Mouse (Mus musculus): ENCODE measurements at regions not wholly inside any gene's neighbourhood (a gene's known extent, or its start where the extent isn't known, plus 50 kb on each side); places are given as distances from the start of the nearest gene placed in this dataset.

GRCm38 (mm10) chr11:45058658-45059057 is 441.5 kb downstream of the Ebf1 start:
- H3K4me3 ChIP-seq (ENCODE audit: insufficient read depth, low read depth, low read length), result no peak overlapping the region
- 88% methylated on average over 1 of the region's 1 CpGs for WGBS
- TF ChIP-seq CTCF (IDR thresholded peaks at IDR 0.05; ENCODE audit: insufficient read depth, low read depth, low read length) (no peak), POLR2A (IDR thresholded peaks at IDR 0.05; ENCODE audit: insufficient read depth, low read depth, low read length) (no peak)
- no peak overlapping the region for H3K27ac ChIP-seq (ENCODE audit: insufficient read depth, low read depth, low read length)
- no peaks in the 10 kb centered on the region for H3K4me1 ChIP-seq (ENCODE audit: control insufficient read depth, insufficient read depth, low read length)

GRCm38 (mm10) chr11:45066592-45066991 is 449.5 kb downstream of the Ebf1 start:
- 89% methylated on average over 3 of the region's 3 CpGs for WGBS
- Histone ChIP-seq H3K27ac (ENCODE audit: insufficient read depth, low read depth, low read length) (no peak overlapping the region), H3K4me3 (ENCODE audit: insufficient read depth, low read depth, low read length) (no peak overlapping the region), H3K4me1 (ENCODE audit: control insufficient read depth, insufficient read depth, low read length) (no peaks in the 10 kb centered on the region)
- TF ChIP-seq CTCF (IDR thresholded peaks at IDR 0.05; ENCODE audit: insufficient read depth, low read depth, low read length), result no peak

- Histone ChIP-seq H3K27ac (ENCODE audit: insufficient read depth, low read depth, low read length) (no peak overlapping the region), H3K4me3 (ENCODE audit: insufficient read depth, low read depth, low read length) (no peak overlapping the region), H3K4me1 (ENCODE audit: control insufficient read depth, insufficient read depth, low read length) (no peaks in the 10 kb centered on the region)
- 77% methylated on average over 1 of the region's 1 CpGs for WGBS
- TF ChIP-seq POLR2A (IDR thresholded peaks at IDR 0.05; ENCODE audit: insufficient read depth, low read depth, low read length) (no peak), CTCF (IDR thresholded peaks at IDR 0.05; ENCODE audit: insufficient read depth, low read depth, low read length) (no peak)
Measured at GRCm38 (mm10) chr11:45070280-45070679, 453.2 kb downstream of the Ebf1 start.

GRCm38 (mm10) chr11:45071195-45071594 is 454.1 kb downstream of the Ebf1 start:
- H3K4me3 ChIP-seq (ENCODE audit: insufficient read depth, low read depth, low read length), result no peak overlapping the region
- no peak overlapping the region for H3K27ac ChIP-seq (ENCODE audit: insufficient read depth, low read depth, low read length)
- TF ChIP-seq POLR2A (IDR thresholded peaks at IDR 0.05; ENCODE audit: insufficient read depth, low read depth, low read length) (no peak), CTCF (IDR thresholded peaks at IDR 0.05; ENCODE audit: insufficient read depth, low read depth, low read length) (no peak)
- 83% methylated on average over 2 of the region's 2 CpGs for WGBS
- H3K4me1 ChIP-seq (ENCODE audit: control insufficient read depth, insufficient read depth, low read length), result no peaks in the 10 kb centered on the region

DNA sequence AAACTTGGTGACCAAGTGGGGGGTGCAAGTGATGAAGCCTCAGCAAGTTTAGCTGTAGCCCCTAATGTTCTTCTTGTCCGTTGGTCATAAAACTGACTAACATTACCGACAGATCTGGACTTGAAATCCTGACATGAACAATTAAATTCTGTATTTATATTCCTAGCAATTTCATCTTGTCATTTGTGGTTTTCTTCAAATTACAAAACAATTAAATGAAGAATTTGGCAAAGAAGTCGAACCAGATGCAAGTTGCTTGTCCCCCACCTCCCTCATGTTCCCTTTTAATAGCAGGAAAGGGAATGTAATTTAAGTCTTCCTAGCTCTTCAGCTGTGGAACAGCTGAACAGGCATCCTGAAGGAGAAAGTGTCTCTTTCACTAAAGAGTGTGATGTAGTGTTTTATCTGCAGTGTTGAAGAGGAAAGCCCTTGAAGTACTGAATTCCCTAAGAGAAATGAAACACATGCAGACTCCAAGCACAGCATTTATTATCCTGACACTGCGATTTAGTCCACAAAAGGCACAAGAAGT is 467.5 kb downstream of the Ebf1 start:
- Histone ChIP-seq H3K27ac (ENCODE audit: insufficient read depth, low read depth, low read length) (no peak overlapping the region), H3K4me3 (ENCODE audit: insufficient read depth, low read depth, low read length) (no peak overlapping the region), H3K4me1 (ENCODE audit: control insufficient read depth, insufficient read depth, low read length) (no peaks in the 10 kb centered on the region)
- 60% methylated on average over 4 of the region's 4 CpGs for WGBS
- TF ChIP-seq CTCF (IDR thresholded peaks at IDR 0.05; ENCODE audit: insufficient read depth, low read depth, low read length) (no peak), POLR2A (IDR thresholded peaks at IDR 0.05; ENCODE audit: insufficient read depth, low read depth, low read length) (no peak)

DNA sequence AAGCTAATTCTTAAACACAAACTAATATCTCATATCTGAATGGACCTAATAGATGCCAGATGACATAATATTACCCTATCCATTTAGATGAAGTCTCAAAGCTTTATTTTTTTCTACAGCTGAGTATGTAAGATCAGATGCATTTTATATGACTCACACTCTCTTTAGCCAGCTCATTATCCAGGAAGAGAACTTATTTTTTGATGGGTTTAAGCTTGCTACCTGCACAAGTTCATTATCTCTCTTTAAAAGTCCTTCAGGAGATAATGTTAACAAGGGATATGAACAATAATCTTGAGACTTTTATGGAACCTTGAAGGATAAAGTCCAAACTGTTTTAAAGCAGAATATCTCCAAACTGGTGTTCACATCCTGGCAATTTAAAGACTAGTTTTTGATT is 468.0 kb downstream of the Ebf1 start:
- Histone ChIP-seq H3K27ac (ENCODE audit: insufficient read depth, low read depth, low read length) (no peak overlapping the region), H3K4me3 (ENCODE audit: insufficient read depth, low read depth, low read length) (no peak overlapping the region), H3K4me1 (ENCODE audit: control insufficient read depth, insufficient read depth, low read length) (no peaks in the 10 kb centered on the region)
- TF ChIP-seq CTCF (IDR thresholded peaks at IDR 0.05; ENCODE audit: insufficient read depth, low read depth, low read length) (no peak), POLR2A (IDR thresholded peaks at IDR 0.05; ENCODE audit: insufficient read depth, low read depth, low read length) (no peak)

- 75% methylated on average over 5 of the region's 5 CpGs for WGBS
- no peak overlapping the region for H3K27ac ChIP-seq (ENCODE audit: insufficient read depth, low read depth, low read length)
- TF ChIP-seq CTCF (IDR thresholded peaks at IDR 0.05; ENCODE audit: insufficient read depth, low read depth, low read length) (no peak), POLR2A (IDR thresholded peaks at IDR 0.05; ENCODE audit: insufficient read depth, low read depth, low read length) (no peak)
Measured at GRCm38 (mm10) chr11:45087186-45087915, 470.2 kb downstream of the Ebf1 start.

DNA sequence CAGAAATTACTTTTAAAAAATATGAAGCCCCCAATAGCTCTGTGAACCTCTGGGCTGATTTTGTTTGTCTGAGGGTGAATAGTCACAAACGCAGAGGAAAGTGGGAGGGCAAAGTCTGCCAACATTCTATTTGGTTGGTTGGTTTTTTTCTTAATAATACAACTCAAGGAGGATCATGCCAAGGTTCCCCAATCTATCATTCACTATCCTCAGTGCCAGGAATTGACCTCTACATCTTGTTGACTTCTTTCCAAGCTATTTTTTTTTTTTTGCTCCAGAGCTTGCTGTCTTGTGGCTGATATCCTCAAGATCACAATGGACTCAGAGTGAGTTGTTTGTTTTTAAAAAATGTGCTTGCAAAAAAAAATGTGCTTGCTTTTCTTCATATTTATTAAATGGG is 471.2 kb downstream of the Ebf1 start:
- WGBS, result 62% methylated on average over 1 of the region's 1 CpGs
- TF ChIP-seq POLR2A (IDR thresholded peaks at IDR 0.05; ENCODE audit: insufficient read depth, low read depth, low read length), result no peak
- no peak for TF ChIP-seq CTCF (IDR thresholded peaks at IDR 0.05; ENCODE audit: insufficient read depth, low read depth, low read length)

More at GRCm38 (mm10) chr11:45087186-45087915, 470.2 kb downstream of the Ebf1 start:
- no peak overlapping the region for H3K4me3 ChIP-seq (ENCODE audit: insufficient read depth, low read depth, low read length)
- no peaks in the 10 kb centered on the region for H3K4me1 ChIP-seq (ENCODE audit: control insufficient read depth, insufficient read depth, low read length)

DNA sequence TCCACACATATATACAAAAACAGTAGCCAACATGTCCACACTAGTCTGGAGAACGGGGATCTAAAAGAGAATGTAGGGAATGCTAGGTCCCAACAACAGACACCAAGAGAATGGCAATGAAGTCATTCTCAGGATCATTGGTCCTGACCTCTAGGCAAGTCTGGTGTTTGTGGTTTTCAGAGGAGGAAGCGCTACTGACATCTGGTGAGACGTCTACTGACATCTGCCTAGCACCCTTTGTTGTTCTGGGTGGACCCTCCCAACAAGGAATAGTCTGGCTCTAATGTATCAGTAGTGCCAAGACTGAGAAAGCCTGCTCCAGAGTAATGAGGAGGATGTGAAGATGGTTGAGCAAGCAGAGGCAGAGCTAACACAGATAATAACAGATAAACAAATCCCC is 472.4 kb downstream of the Ebf1 start:
- no peaks in the 10 kb centered on the region for H3K4me1 ChIP-seq (ENCODE audit: control insufficient read depth, insufficient read depth, low read length)
- no peak overlapping the region for H3K27ac ChIP-seq (ENCODE audit: insufficient read depth, low read depth, low read length)
- 91% methylated on average over 3 of the region's 3 CpGs for WGBS
- H3K4me3 ChIP-seq (ENCODE audit: insufficient read depth, low read depth, low read length), result no peak overlapping the region
- TF ChIP-seq CTCF (IDR thresholded peaks at IDR 0.05; ENCODE audit: insufficient read depth, low read depth, low read length) (no peak), POLR2A (IDR thresholded peaks at IDR 0.05; ENCODE audit: insufficient read depth, low read depth, low read length) (no peak)

More for the DNA sequence above, 471.2 kb downstream of the Ebf1 start:
- H3K4me3 ChIP-seq (ENCODE audit: insufficient read depth, low read depth, low read length), result no peak overlapping the region
- no peaks in the 10 kb centered on the region for H3K4me1 ChIP-seq (ENCODE audit: control insufficient read depth, insufficient read depth, low read length)
- no peak overlapping the region for H3K27ac ChIP-seq (ENCODE audit: insufficient read depth, low read depth, low read length)
